Mouse (Mus musculus) megakaryocyte, embryonic 14.5 days (primary cell): Measurements from ENCODE around the gene Ostf1.

ENCODE experiments used
- FLI1 ChIP-seq: IDR thresholded peaks from 2 replicates; pipeline ENCODE4 v1.6.1; 2012; ENCODE audit warnings: low read length, inconsistent platforms, mixed read lengths
- GATA1 ChIP-seq: IDR thresholded peaks from 3 replicates; pipeline ENCODE4 v1.6.1; 2012; ENCODE audit warnings: mixed read lengths, low read length, inconsistent platforms, borderline replicate concordance

GRCm38 (mm10) chr19:18658473-18658872 is 26.9 kb upstream of the Ostf1 start:
- TF ChIP-seq GATA1 (no peak), FLI1 (no peak)
